Mouse (Mus musculus) Patski (cell line): ENCODE measurements around the gene Ptprb. TPM values are rescaled to one million over a fixed set of nuclear protein-coding genes. Genes with fewer than 3 reads are reported as not detected.

Source experiments
- ATAC-seq: fragments of 100-300 bp; one replicate; pipeline ENCODE4 v1.8.0; 2021
- CTCF ChIA-PET: fragments of 350-600 bp; sonication (Branson Sonifier 250); formaldehyde crosslinking; loops from one replicate; lab custom pipeline; 2022; ENCODE audit warnings: inconsistent platforms; lab: Charles Lee
- POLR2A ChIA-PET: fragments of 350-600 bp; sonication (Branson Sonifier 250); formaldehyde crosslinking; loops from one replicate; lab custom pipeline; 2022; ENCODE audit warnings: antibody characterized with exemption, inconsistent platforms; lab: Charles Lee
- DNase-seq: peaks from one replicate; pipeline ENCODE4 v3.0.0-alpha.2; 2011; ENCODE audit warnings: low read depth, low spot score
- H3K27me3 ChIP-seq: fragments of 371-371 bp; one replicate; pipeline ENCODE4 v1.5.1; 2021
- CTCF ChIP-seq: fragments of 100-300 bp; IDR thresholded peaks from one replicate; pipeline ENCODE4 v1.5.1; 2021
- in situ Hi-C: fragments of 300-500 bp; cut with MboI; formaldehyde crosslinking; loops from 3 replicates; pipeline ENCODE4 v1.11.1; 2018; ENCODE audit warnings: low pct_unique_long_range_greater_than_20kb, mixed read lengths
- polyA plus RNA-seq: library from polyadenylated mRNA; unstranded; gene quantifications from one replicate; pipeline ENCODE4 v1.2.3, GENCODE M21; 2021

The Ptprb gene
- polyA plus RNA-seq, 1 experiment from 2014 or later, result 0.51 TPM

- ChIA-PET POLR2A (no interaction called here), CTCF (no interaction called here)
- no peak for TF ChIP-seq CTCF
- ATAC-seq (peak; percentile 31), DNase-seq (no peak)
- in situ Hi-C loops, result no loop called here
- no peaks in the 10 kb centered on the region for H3K27me3 ChIP-seq
Observed at GRCm38 (mm10) chr10:116410826-116411225, 135.5 kb downstream of the Ptprb start.

- no peak for DNase-seq
- POLR2A ChIA-PET, result no interaction called here
- TF ChIP-seq CTCF, result no peak
- CTCF ChIA-PET, result no interaction called here
- in situ Hi-C loops, result no loop called here
- no peak for ATAC-seq
- no peaks in the 10 kb centered on the region for H3K27me3 ChIP-seq
Observed at GRCm38 (mm10) chr10:116416142-116416541, 140.8 kb downstream of the Ptprb start.

- H3K27me3 ChIP-seq, result no peaks in the 10 kb centered on the region
- ATAC-seq (no peak), DNase-seq (no peak)
- no peak for TF ChIP-seq CTCF
- in situ Hi-C loops, result no loop called here
- ChIA-PET CTCF (no interaction called here), POLR2A (no interaction called here)
Observed at GRCm38 (mm10) chr10:116416726-116417125, 141.4 kb downstream of the Ptprb start.

GRCm38 (mm10) chr10:116418121-116418726 lies 142.9 kb downstream of the Ptprb start:
- no peak for TF ChIP-seq CTCF
- no peak for ATAC-seq
- POLR2A ChIA-PET, result no interaction called here
- DNase-seq, result no peak
- no peaks in the 10 kb centered on the region for H3K27me3 ChIP-seq
- CTCF ChIA-PET, result no interaction called here
- in situ Hi-C loops, result no loop called here

- H3K27me3 ChIP-seq, result no peaks in the 10 kb centered on the region
- in situ Hi-C loops, result no loop called here
- ATAC-seq, result no peak
- CTCF ChIA-PET, result no interaction called here
- no peak for TF ChIP-seq CTCF
- DNase-seq, result no peak
- POLR2A ChIA-PET, result no interaction called here
Observed at GRCm38 (mm10) chr10:116420976-116421375, 145.7 kb downstream of the Ptprb start.

- ChIA-PET POLR2A (no interaction called here), CTCF (no interaction called here)
- DNase-seq, result no peak
- in situ Hi-C loops, result no loop called here
- H3K27me3 ChIP-seq, result no peaks in the 10 kb centered on the region
- no peak for TF ChIP-seq CTCF
- no peak for ATAC-seq
Observed at GRCm38 (mm10) chr10:116422551-116422950, 147.2 kb downstream of the Ptprb start.

GRCm38 (mm10) chr10:116424921-116425320 lies 149.6 kb downstream of the Ptprb start:
- ATAC-seq, result no peak
- ChIA-PET POLR2A (no interaction called here), CTCF (no interaction called here)
- in situ Hi-C loops, result no loop called here
- DNase-seq, result no peak
- H3K27me3 ChIP-seq, result no peaks in the 10 kb centered on the region
- TF ChIP-seq CTCF, result no peak

- in situ Hi-C loops, result no loop called here
- DNase-seq (no peak), ATAC-seq (no peak)
- TF ChIP-seq CTCF, result no peak
- ChIA-PET CTCF (no interaction called here), POLR2A (no interaction called here)
- H3K27me3 ChIP-seq, result no peaks in the 10 kb centered on the region
Observed at GRCm38 (mm10) chr10:116426176-116426575, 150.9 kb downstream of the Ptprb start.

GRCm38 (mm10) chr10:116428026-116428780 lies 152.9 kb downstream of the Ptprb start:
- H3K27me3 ChIP-seq, result no peaks in the 10 kb centered on the region
- DNase-seq (no peak), ATAC-seq (no peak)
- in situ Hi-C loops, result no loop called here
- CTCF ChIA-PET, result no interaction called here
- POLR2A ChIA-PET, result no interaction called here
- TF ChIP-seq CTCF, result no peak

GRCm38 (mm10) chr10:116432421-116432820 lies 157.1 kb downstream of the Ptprb start:
- no peaks in the 10 kb centered on the region for H3K27me3 ChIP-seq
- ChIA-PET CTCF (no interaction called here), POLR2A (no interaction called here)
- ATAC-seq (no peak), DNase-seq (no peak)
- in situ Hi-C loops, result no loop called here
- no peak for TF ChIP-seq CTCF

- H3K27me3 ChIP-seq, result no peaks in the 10 kb centered on the region
- DNase-seq, result no peak
- POLR2A ChIA-PET, result no interaction called here
- CTCF ChIA-PET, result no interaction called here
- in situ Hi-C loops, result no loop called here
- TF ChIP-seq CTCF, result no peak
- ATAC-seq, result no peak
Observed at GRCm38 (mm10) chr10:116435455-116435854, 160.1 kb downstream of the Ptprb start.

Other genes with a start within 250 kb of the Ptprb start
- gene 4933416C03Rik, start 161.6 kb upstream of the Ptprb start, polyA plus RNA-seq, result not detected
- 2.3 TPM for gene Kcnmb4, start 198.4 kb downstream of the Ptprb start, polyA plus RNA-seq